Mouse (Mus musculus) heart, adult 2 months (tissue): ENCODE results near the gene OR5BS1P. TPM values are rescaled to one million over a fixed set of nuclear protein-coding genes. Genes with fewer than 3 reads are reported as not detected.

ENCODE experiments used
- DNase-seq, 2 experiments: peaks; one replicate each; pipeline ENCODE4 v3.0.0; 2021
- H3K27ac ChIP-seq: fragments of 200-600 bp; 2 replicates; pipeline ENCODE4 v1.8.1; 2022
- H3K27me3 ChIP-seq: fragments of 200-500 bp; 2 replicates; pipeline ENCODE4 v1.6.1; 2012; ENCODE audit warnings: mild to moderate bottlenecking, low read length, inconsistent platforms, mixed read lengths; ENCODE audit not compliant: control insufficient read depth, insufficient read depth
- H3K36me3 ChIP-seq: fragments of 200-500 bp; 2 replicates; pipeline ENCODE4 v1.6.1; 2012; ENCODE audit warnings: low read length, inconsistent platforms; ENCODE audit not compliant: control insufficient read depth, insufficient read depth
- H3K4me1 ChIP-seq: fragments of 200-500 bp; 2 replicates; pipeline ENCODE4 v1.6.1; 2011; ENCODE audit warnings: low read length; ENCODE audit not compliant: control insufficient read depth, insufficient read depth
- H3K4me3 ChIP-seq: fragments of 200-600 bp; 2 replicates; pipeline ENCODE4 v1.8.1; 2022
- H3K79me2 ChIP-seq: fragments of 200-500 bp; replicated peaks from 2 replicates; pipeline ENCODE4 v1.6.1; 2012; ENCODE audit warnings: mild to moderate bottlenecking, inconsistent platforms, low read length, moderate library complexity, mixed read lengths; ENCODE audit not compliant: control insufficient read depth, insufficient read depth
- H3K9ac ChIP-seq: fragments of 200-500 bp; 2 replicates; pipeline ENCODE4 v1.6.1; 2012; ENCODE audit warnings: low read depth, mild to moderate bottlenecking, control low read depth, inconsistent platforms, low read length, mixed read lengths
- CTCF ChIP-seq: fragments of 200-600 bp; IDR thresholded peaks from 2 replicates; pipeline ENCODE4 v1.8.1; 2022; ENCODE audit warnings: antibody characterized with exemption, mild to moderate bottlenecking, moderate library complexity
- EP300 ChIP-seq: fragments of 200-500 bp; IDR thresholded peaks from 2 replicates; pipeline ENCODE4 v1.6.1; 2011; ENCODE audit warnings: low read depth, low read length, control low read depth; ENCODE audit not compliant: insufficient read depth
- POLR2A ChIP-seq: fragments of 200-500 bp; IDR thresholded peaks from 2 replicates; pipeline ENCODE4 v1.6.1; 2011; ENCODE audit warnings: mild to moderate bottlenecking, low read depth, low read length, control low read depth; ENCODE audit not compliant: insufficient read depth
- WGBS: fragments of 180-500 bp; shearing (Covaris S2); methylation state at CpG from one replicate; pipeline ENCODE4 v1.1.7; 2018; 5-methylcytosine and 5-hydroxymethylcytosine counted together
- intact Hi-C: fragments of 180-260 bp; cut with DNase I; formaldehyde crosslinking; loops from one replicate; pipeline ENCODE4 v1.15.1; 2025
- polyA plus RNA-seq: library from polyadenylated mRNA; depleted of rRNA; stranded (reverse); fragments of >200 nt; gene quantifications from 2 replicates; pipeline ENCODE4 v1.2.3, GENCODE M21; 2012
- total RNA-seq, 2 experiments: library from RNA; stranded (reverse); gene quantifications; 2 replicates each; pipeline ENCODE4 v1.2.3; 2021

The OR5BS1P gene
- total and polyA plus RNA-seq, 3 experiments: not detected

- TF ChIP-seq POLR2A (no peak), EP300 (no peak), CTCF (no peak)
- Histone ChIP-seq H3K4me1 (peaks cover 15% of the 10 kb centered on the region), H3K4me3 (no peak overlapping the region), H3K9ac (no peak overlapping the region), H3K27ac (no peak overlapping the region), H3K36me3 (peaks cover 2% of the 10 kb centered on the region; the same call in 1 of the 2 replicates), H3K27me3 (no peaks in the 10 kb centered on the region), H3K79me2 (no peaks in the 10 kb centered on the region)
- intact Hi-C loops: loop anchor here (10.0 kb wide), 1 partner anchor 295 kb away; no protein-coding TSS in a partner anchor
- 79% methylated on average over 7 of the region's 7 CpGs for WGBS
- no peak for DNase-seq
Measured at GRCm38 (mm10) chr15:98479568-98480102, 9.9 kb downstream of the OR5BS1P start.

- 35% methylated on average over 3 of the region's 3 CpGs for WGBS
- DNase-seq: peak; percentile 33 to 43
- H3K4me3 ChIP-seq: no peak within 1 kb of the TSS
- intact Hi-C loops: no loop called here
- H3K4me1 ChIP-seq: peaks cover 15% of the 10 kb centered on the region
- no peaks in the 10 kb centered on the region for H3K79me2 ChIP-seq
- no peak within 1 kb of the TSS for H3K9ac ChIP-seq
- peak within 1 kb of the TSS; percentile 87 for H3K27ac ChIP-seq
- peaks cover 2% of the 10 kb centered on the region; the same call in 1 of the 2 replicates for H3K36me3 ChIP-seq
- H3K27me3 ChIP-seq: no peaks in the 10 kb centered on the region
- no peak for TF ChIP-seq CTCF
- no peak for TF ChIP-seq POLR2A
- TF ChIP-seq EP300: no peak
Measured at GRCm38 (mm10) chr15:98482701-98483100, 13.0 kb downstream of the OR5BS1P start, which contains the start of gene Lalba. Gene Lalba, minus strand, starts transcription at chr15:98482721.

GRCm38 (mm10) chr15:98483907-98484886 is 14.5 kb downstream of the OR5BS1P start:
- peak; percentile 57 to 73 for DNase-seq
- Histone ChIP-seq H3K4me3 (no peak overlapping the region), H3K79me2 (no peaks in the 10 kb centered on the region), H3K4me1 (peaks cover 15% of the 10 kb centered on the region), H3K36me3 (peaks cover 2% of the 10 kb centered on the region; the same call in 1 of the 2 replicates), H3K27ac (peak overlapping the region; percentile 87), H3K27me3 (no peaks in the 10 kb centered on the region), H3K9ac (no peak overlapping the region)
- WGBS: 38% methylated on average over 18 of the region's 18 CpGs
- intact Hi-C loops: loop anchor here (1.0 kb wide), 1 partner anchor 22 kb away; no protein-coding TSS in a partner anchor
- no peak for TF ChIP-seq CTCF
- peak; percentile 94 for TF ChIP-seq EP300

GRCm38 (mm10) chr15:98486433-98487021 is 16.8 kb downstream of the OR5BS1P start:
- H3K36me3 ChIP-seq: peaks cover 2% of the 10 kb centered on the region; the same call in 1 of the 2 replicates
- 92% methylated on average over 8 of the region's 8 CpGs for WGBS
- H3K79me2 ChIP-seq: no peaks in the 10 kb centered on the region
- H3K4me3 ChIP-seq: no peak overlapping the region
- peaks cover 16% of the 10 kb centered on the region for H3K4me1 ChIP-seq
- no peak for TF ChIP-seq POLR2A
- no peak for TF ChIP-seq EP300
- no peak for TF ChIP-seq CTCF
- H3K27ac ChIP-seq: no peak overlapping the region
- intact Hi-C loops: no loop called here
- no peak overlapping the region for H3K9ac ChIP-seq
- no peaks in the 10 kb centered on the region for H3K27me3 ChIP-seq
- no peak for DNase-seq

GRCm38 (mm10) chr15:98491332-98491731 is 21.6 kb downstream of the OR5BS1P start:
- no peaks in the 10 kb centered on the region for H3K27me3 ChIP-seq
- intact Hi-C loops: no loop called here
- WGBS: 28% methylated on average over 2 of the region's 2 CpGs
- H3K79me2 ChIP-seq: no peaks in the 10 kb centered on the region
- no peak overlapping the region for H3K27ac ChIP-seq
- DNase-seq: no peak
- TF ChIP-seq EP300: no peak
- no peak for TF ChIP-seq CTCF
- TF ChIP-seq POLR2A: no peak
- H3K36me3 ChIP-seq: no peaks in the 10 kb centered on the region
- H3K4me1 ChIP-seq: 0 out of 2 replicates have a peak, but pooled peaks cover 1% of the 10 kb centered on the region
- H3K9ac ChIP-seq: no peak overlapping the region
- no peak overlapping the region for H3K4me3 ChIP-seq
